Mouse (Mus musculus): ENCODE data around the gene Hlcs. TPM values are rescaled to one million over a fixed set of nuclear protein-coding genes. Genes with fewer than 3 reads are reported as not detected.

Gene Hlcs
- polyA plus RNA-seq, 1 experiment from 2014 or later = 7.0 TPM

- no peaks in the 10 kb centered on the region; the same call in 1 of the 2 replicates for H3K27me3 ChIP-seq (ENCODE audit: control insufficient read depth, insufficient read depth, low read length)
- H3K27ac ChIP-seq (replicated peaks) = no peak overlapping the region
- H3K9me3 ChIP-seq (ENCODE audit: control insufficient read depth, low read length) = no peaks in the 10 kb centered on the region
- WGBS = 20% methylated on average over 6 of the region's 6 CpGs
- no peaks in the 10 kb centered on the region for H3K4me1 ChIP-seq (replicated peaks; ENCODE audit: control insufficient read depth, insufficient read depth)
- no peaks in the 10 kb centered on the region for H3K36me3 ChIP-seq (ENCODE audit: control insufficient read depth, insufficient read depth, low read length)
- DNase-seq (ENCODE audit: low spot score) (no peak), ATAC-seq (ENCODE audit: low FRiP score, low TSS enrichment) (no peak)
- H3K4me2 ChIP-seq (replicated peaks; ENCODE audit: low read depth) = no peak overlapping the region
- no peak overlapping the region for H3K4me3 ChIP-seq (ENCODE audit: low read depth, low read length)
- TF ChIP-seq EP300 (optimal IDR thresholded peaks at IDR 0.05) (no peak), CTCF (IDR thresholded peaks at IDR 0.05; ENCODE audit: low read depth) (no peak)
- no peak overlapping the region for H3K9ac ChIP-seq (ENCODE audit: low read length)
Observed at GRCm38 (mm10) chr16:94117333-94117732, 196.0 kb downstream of the Hlcs start.

- WGBS = 51% methylated on average over 9 of the region's 9 CpGs
- TF ChIP-seq CTCF (IDR thresholded peaks at IDR 0.05; ENCODE audit: low read depth) (no peak), EP300 (optimal IDR thresholded peaks at IDR 0.05) (no peak)
- H3K9me3 ChIP-seq (ENCODE audit: control insufficient read depth, low read length) = no peaks in the 10 kb centered on the region
Observed at GRCm38 (mm10) chr16:94114693-94115092, 198.7 kb downstream of the Hlcs start.

DNA sequence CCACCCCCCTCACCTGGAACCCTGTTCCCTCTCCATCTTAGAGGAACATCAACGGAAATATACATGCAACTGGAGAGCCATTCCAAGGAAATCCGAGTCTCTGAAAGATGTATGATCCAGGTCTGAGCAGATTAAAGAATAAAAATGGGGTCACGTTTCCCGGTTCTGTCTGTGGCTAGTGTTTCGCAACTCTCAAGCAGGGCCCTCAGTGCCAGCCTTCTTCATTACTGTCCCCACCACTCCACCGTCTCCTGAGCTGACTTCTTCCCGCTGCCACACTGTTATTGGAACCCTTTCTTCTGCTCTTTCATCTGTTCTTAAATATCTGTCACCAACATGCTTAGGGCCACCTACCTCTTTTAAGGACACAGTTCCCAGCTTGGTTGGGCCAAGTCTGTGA is 200.2 kb downstream of the Hlcs start:
- H3K36me3 ChIP-seq (ENCODE audit: control insufficient read depth, insufficient read depth, low read length) = no peaks in the 10 kb centered on the region
- H3K4me1 ChIP-seq (replicated peaks; ENCODE audit: control insufficient read depth, insufficient read depth) = no peaks in the 10 kb centered on the region
- no peak overlapping the region for H3K4me3 ChIP-seq (ENCODE audit: low read depth, low read length)
- no peak overlapping the region for H3K4me2 ChIP-seq (replicated peaks; ENCODE audit: low read depth)
- WGBS = 77% methylated on average over 7 of the region's 7 CpGs
- no peak for DNase-seq (ENCODE audit: low spot score)
- TF ChIP-seq CTCF (IDR thresholded peaks at IDR 0.05; ENCODE audit: low read depth) (no peak), EP300 (optimal IDR thresholded peaks at IDR 0.05) (no peak)
- no peaks in the 10 kb centered on the region for H3K9me3 ChIP-seq (ENCODE audit: control insufficient read depth, low read length)
- ATAC-seq (ENCODE audit: low FRiP score, low TSS enrichment) = no peak
- no peaks in the 10 kb centered on the region; the same call in 1 of the 2 replicates for H3K27me3 ChIP-seq (ENCODE audit: control insufficient read depth, insufficient read depth, low read length)
- H3K27ac ChIP-seq (replicated peaks) = no peak overlapping the region
- H3K9ac ChIP-seq (ENCODE audit: low read length) = no peak overlapping the region

More at GRCm38 (mm10) chr16:94114693-94115092, 198.7 kb downstream of the Hlcs start:
- DNase-seq (ENCODE audit: low spot score) (no peak), ATAC-seq (ENCODE audit: low FRiP score, low TSS enrichment) (peak; percentile 71)
- Histone ChIP-seq H3K27me3 (ENCODE audit: control insufficient read depth, insufficient read depth, low read length) (no peaks in the 10 kb centered on the region; the same call in 1 of the 2 replicates), H3K4me1 (replicated peaks; ENCODE audit: control insufficient read depth, insufficient read depth) (no peaks in the 10 kb centered on the region), H3K36me3 (ENCODE audit: control insufficient read depth, insufficient read depth, low read length) (no peaks in the 10 kb centered on the region), H3K4me3 (ENCODE audit: low read depth, low read length) (no peak overlapping the region), H3K27ac (replicated peaks) (no peak overlapping the region), H3K4me2 (replicated peaks; ENCODE audit: low read depth) (no peak overlapping the region), H3K9ac (ENCODE audit: low read length) (no peak overlapping the region)

GRCm38 (mm10) chr16:94097724-94098455 is 215.5 kb downstream of the Hlcs start:
- Histone ChIP-seq H3K36me3 (ENCODE audit: control insufficient read depth, insufficient read depth, low read length) (no peaks in the 10 kb centered on the region), H3K9ac (ENCODE audit: low read length) (no peak overlapping the region), H3K9me3 (ENCODE audit: control insufficient read depth, low read length) (no peaks in the 10 kb centered on the region), H3K27me3 (ENCODE audit: control insufficient read depth, insufficient read depth, low read length) (peaks cover 14% of the 10 kb centered on the region; the same call in 1 of the 2 replicates), H3K27ac (replicated peaks) (no peak overlapping the region), H3K4me2 (replicated peaks; ENCODE audit: low read depth) (no peak overlapping the region), H3K4me3 (ENCODE audit: low read depth, low read length) (no peak overlapping the region), H3K4me1 (replicated peaks; ENCODE audit: control insufficient read depth, insufficient read depth) (no peaks in the 10 kb centered on the region)
- DNase-seq (ENCODE audit: low spot score) (no peak), ATAC-seq (ENCODE audit: low FRiP score, low TSS enrichment) (peak; percentile 63)
- TF ChIP-seq CTCF (IDR thresholded peaks at IDR 0.05; ENCODE audit: low read depth) = no peak
- TF ChIP-seq EP300 (optimal IDR thresholded peaks at IDR 0.05) = no peak
- 28% methylated on average over 12 of the region's 12 CpGs for WGBS

GRCm38 (mm10) chr16:94096479-94096878 is 216.9 kb downstream of the Hlcs start:
- Histone ChIP-seq H3K4me1 (replicated peaks; ENCODE audit: control insufficient read depth, insufficient read depth) (no peaks in the 10 kb centered on the region), H3K4me3 (ENCODE audit: low read depth, low read length) (no peak overlapping the region), H3K36me3 (ENCODE audit: control insufficient read depth, insufficient read depth, low read length) (no peaks in the 10 kb centered on the region), H3K9ac (ENCODE audit: low read length) (no peak overlapping the region), H3K27me3 (ENCODE audit: control insufficient read depth, insufficient read depth, low read length) (peaks cover 14% of the 10 kb centered on the region; the same call in 1 of the 2 replicates), H3K9me3 (ENCODE audit: control insufficient read depth, low read length) (no peaks in the 10 kb centered on the region), H3K4me2 (replicated peaks; ENCODE audit: low read depth) (no peak overlapping the region), H3K27ac (replicated peaks) (no peak overlapping the region)
- WGBS = 15% methylated on average over 14 of the region's 14 CpGs
- ATAC-seq (ENCODE audit: low FRiP score, low TSS enrichment) = no peak
- no peak for DNase-seq (ENCODE audit: low spot score)
- TF ChIP-seq EP300 (optimal IDR thresholded peaks at IDR 0.05) = no peak
- TF ChIP-seq CTCF (IDR thresholded peaks at IDR 0.05; ENCODE audit: low read depth) = no peak

- H3K36me3 ChIP-seq (ENCODE audit: control insufficient read depth, insufficient read depth, low read length) = no peaks in the 10 kb centered on the region
- no peaks in the 10 kb centered on the region for H3K4me1 ChIP-seq (replicated peaks; ENCODE audit: control insufficient read depth, insufficient read depth)
- H3K27ac ChIP-seq (replicated peaks) = no peak overlapping the region
- ATAC-seq (ENCODE audit: low FRiP score, low TSS enrichment) (no peak), DNase-seq (ENCODE audit: low spot score) (no peak)
- no peak for TF ChIP-seq EP300 (optimal IDR thresholded peaks at IDR 0.05)
- no peak for TF ChIP-seq CTCF (IDR thresholded peaks at IDR 0.05; ENCODE audit: low read depth)
- H3K9me3 ChIP-seq (ENCODE audit: control insufficient read depth, low read length) = no peaks in the 10 kb centered on the region
- peaks cover 14% of the 10 kb centered on the region; the same call in 1 of the 2 replicates for H3K27me3 ChIP-seq (ENCODE audit: control insufficient read depth, insufficient read depth, low read length)
- 10% methylated on average over 26 of the region's 26 CpGs for WGBS
- no peak overlapping the region for H3K4me2 ChIP-seq (replicated peaks; ENCODE audit: low read depth)
- no peak overlapping the region for H3K4me3 ChIP-seq (ENCODE audit: low read depth, low read length)
- H3K9ac ChIP-seq (ENCODE audit: low read length) = no peak overlapping the region
Observed at GRCm38 (mm10) chr16:94095109-94095822, 218.1 kb downstream of the Hlcs start.
